Mouse (Mus musculus) urinary bladder, postnatal 25 days (tissue): Measurements from ENCODE around the gene Sod1.

Experiments
- DNase-seq: peaks from one replicate; pipeline ENCODE4 v3.0.0; 2022; ENCODE audit warnings: low spot score

The Sod1 gene

DNA sequence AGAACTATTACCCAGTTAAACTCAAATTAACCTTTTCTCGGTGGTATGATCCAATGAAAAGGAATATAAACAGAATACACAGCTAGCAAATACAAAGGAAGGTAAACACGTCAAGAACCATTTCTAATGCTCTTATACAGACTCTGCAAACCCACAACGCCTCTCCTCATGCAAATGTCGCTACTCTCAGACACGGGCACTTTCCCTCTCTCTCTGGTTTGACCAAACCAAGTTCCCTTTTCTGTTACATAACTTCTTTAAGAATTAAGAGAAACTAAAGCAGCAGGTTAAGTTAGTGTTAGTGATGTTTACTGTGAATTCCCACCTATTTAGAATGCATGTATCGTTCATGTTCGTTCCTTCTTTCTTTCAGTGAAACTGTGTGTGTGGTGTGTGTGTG is 38.4 kb downstream of the Sod1 start:
- no peak for DNase-seq

GRCm38 (mm10) chr16:90259623-90260022 is 39.1 kb downstream of the Sod1 start:
- DNase-seq = no peak

DNA sequence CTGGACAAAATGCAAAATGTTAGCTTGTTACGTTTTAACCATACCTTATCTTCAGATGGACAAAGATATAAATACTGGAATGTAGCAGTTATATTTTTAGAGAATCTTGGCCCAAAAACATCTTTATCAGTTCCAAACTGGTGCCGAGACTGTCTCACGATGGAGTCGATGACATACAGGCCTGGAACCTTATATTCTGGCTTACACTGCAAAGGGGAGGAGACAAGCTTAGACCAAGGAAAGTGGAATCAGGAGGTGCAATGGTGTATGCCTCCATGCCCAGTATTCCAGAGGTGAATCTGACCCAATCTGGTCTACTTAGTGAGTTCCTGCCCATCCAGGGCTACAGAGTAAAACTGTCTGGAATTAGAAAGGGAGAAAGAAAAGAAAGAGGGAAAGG is 39.5 kb downstream of the Sod1 start:
- DNase-seq = no peak

- DNase-seq = no peak
These were observed 41.2 kb downstream of the Sod1 start for GRCm38 (mm10) chr16:90261791-90262190.

GRCm38 (mm10) chr16:90264021-90264420 is 43.5 kb downstream of the Sod1 start:
- DNase-seq = no peak

DNA sequence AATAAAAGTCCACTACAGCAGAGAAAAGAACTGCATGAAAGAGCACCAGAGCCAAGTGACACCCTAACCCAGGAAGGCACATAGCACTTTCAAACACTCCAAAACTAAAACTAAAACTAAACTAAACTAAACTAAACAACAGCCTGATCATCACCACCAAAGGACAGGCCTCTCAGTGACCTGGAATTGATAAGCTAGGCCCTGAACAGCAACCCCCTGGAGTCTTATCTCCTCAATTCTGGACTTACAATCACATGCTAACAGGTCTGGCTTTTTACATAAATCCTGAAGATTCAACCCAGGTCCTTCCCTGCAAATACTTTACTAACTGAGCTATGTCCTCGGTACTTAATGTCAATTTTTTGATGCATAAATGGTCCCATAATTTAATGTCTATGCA is 44.6 kb downstream of the Sod1 start:
- no peak for DNase-seq

GRCm38 (mm10) chr16:90266581-90266980 is 46.0 kb downstream of the Sod1 start:
- no peak for DNase-seq

DNA sequence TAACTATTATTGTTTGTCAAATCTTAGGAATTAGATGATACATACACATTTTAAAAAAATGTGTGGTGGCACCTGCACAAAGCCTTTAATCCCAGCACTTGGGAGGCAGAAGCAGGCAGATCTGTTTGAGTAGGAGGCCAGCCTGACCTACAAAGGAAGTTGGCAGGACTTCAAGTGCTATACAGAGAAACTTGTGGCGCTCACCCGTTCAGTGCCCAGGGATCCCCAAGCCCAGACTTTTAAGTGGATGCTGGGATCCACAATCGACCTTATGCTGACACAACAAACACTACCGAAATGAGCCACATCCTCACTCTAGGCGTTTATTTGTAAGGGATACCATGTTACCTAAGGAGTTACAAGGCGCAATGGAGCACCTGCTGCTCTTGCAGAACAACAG is 55.0 kb downstream of the Sod1 start:
- DNase-seq = no peak
